Mouse (Mus musculus) erythroblast, adult 5-6 weeks (primary cell): ENCODE measurements around the gene Gnpat. TPM values are rescaled to one million over a fixed set of nuclear protein-coding genes. Genes with fewer than 3 reads are reported as not detected.

Experiments
- ATAC-seq: replicated peaks from 2 replicates; pipeline ENCODE4 v1.8.0; 2016; ENCODE audit warnings: moderate number of reproducible peaks, mild to moderate bottlenecking, moderate TSS enrichment, inconsistent platforms; ENCODE audit not compliant: poor library complexity, low FRiP score, severe bottlenecking
- total RNA-seq, 2 experiments: library from RNA; stranded (forward) in 1 of 2; stranded (reverse) in 1 of 2; fragments of 150-400 nt in 1 of 2; fragments of 200-764, 138-1000 nt in 1 of 2; gene quantifications; 2 replicates each; pipeline versions ENCODE4 v1.2.3 to v1.2.4; 2015 to 2017; ENCODE audit warnings: low replicate concordance in 2 of 2

Gene Gnpat
- total RNA-seq, 2 experiments from 2014 or later, result 35.0 to 40.7 TPM

GRCm38 (mm10) chr8:124930086-124930485 lies 67.3 kb downstream of the Gnpat start:
- ATAC-seq, result no peak

DNA sequence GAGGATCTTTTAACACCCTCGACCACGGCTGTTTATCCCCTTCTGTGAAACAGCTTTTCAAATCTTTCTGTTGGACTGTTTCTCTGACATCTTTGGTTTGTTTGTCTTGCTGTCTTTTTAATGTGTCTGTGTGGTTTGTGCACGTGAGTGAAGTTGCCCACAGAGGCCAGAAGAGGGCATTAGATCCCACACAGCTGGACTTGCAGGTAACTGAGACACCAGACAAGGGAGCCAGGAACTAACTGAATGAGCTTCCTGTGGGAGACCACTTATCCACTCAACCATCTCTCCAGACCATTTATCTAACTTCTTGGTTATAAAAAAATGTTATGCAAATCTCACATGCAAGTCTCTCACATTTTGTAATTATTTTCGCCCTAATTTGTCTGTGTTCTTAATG lies 67.8 kb downstream of the Gnpat start:
- no peak for ATAC-seq

- no peak for ATAC-seq
Observed at GRCm38 (mm10) chr8:124932435-124932834, 69.6 kb downstream of the Gnpat start.

- ATAC-seq, result no peak
Observed at GRCm38 (mm10) chr8:124935116-124935515, 72.3 kb downstream of the Gnpat start.

DNA sequence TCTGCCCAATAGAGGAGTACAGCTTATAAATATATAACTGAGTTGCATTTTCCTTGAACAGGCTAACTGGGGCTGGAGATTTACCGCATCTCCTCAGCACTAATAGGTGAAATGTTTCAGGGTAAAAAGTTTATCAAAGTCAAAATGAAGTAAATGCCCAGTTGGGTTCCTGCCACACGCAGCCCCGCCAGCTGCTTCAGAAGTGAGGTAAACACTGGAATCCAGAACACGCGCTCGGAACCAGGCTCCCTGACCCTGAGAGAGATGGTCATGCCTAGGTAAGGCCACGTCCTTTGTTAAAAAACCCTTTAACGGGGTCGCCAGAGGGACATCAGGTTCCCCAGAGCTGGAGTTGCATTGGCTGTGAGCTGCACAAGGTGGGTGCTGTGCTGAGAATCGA lies 73.9 kb downstream of the Gnpat start:
- ATAC-seq, result no peak

GRCm38 (mm10) chr8:124937293-124937692 lies 74.5 kb downstream of the Gnpat start:
- ATAC-seq, result no peak

Other genes with a start within 250 kb of the Gnpat start
- gene 2310022B05Rik, start 199.7 kb upstream of the Gnpat start, total RNA-seq (2015; ENCODE audit: low replicate concordance), result 16.5 and 19.0 TPM in 2 replicates
- gene 2310022B05Rik, start 199.7 kb upstream of the Gnpat start, total RNA-seq (2017; ENCODE audit: low replicate concordance), result 9.8 and 16.9 TPM in 2 replicates
- 13.1 and 15.3 TPM in 2 replicates for gene Ttc13, start 141.1 kb upstream of the Gnpat start, total RNA-seq (2015; ENCODE audit: low replicate concordance)
- gene Ttc13, start 141.1 kb upstream of the Gnpat start, total RNA-seq (2017; ENCODE audit: low replicate concordance), result 8.8 and 18.3 TPM in 2 replicates
- 2.5 TPM in 1 of 2 replicates, not detected in the other for gene Arv1, start 140.9 kb upstream of the Gnpat start, total RNA-seq (2015; ENCODE audit: low replicate concordance)
- 1.1 TPM in 1 of 2 replicates, not detected in the other for gene Arv1, start 140.9 kb upstream of the Gnpat start, total RNA-seq (2017; ENCODE audit: low replicate concordance)
- 1.3 TPM in 1 of 2 replicates, not detected in the other for gene Fam89a, start 111.2 kb upstream of the Gnpat start, total RNA-seq (2015; ENCODE audit: low replicate concordance)
- not detected in 2 replicates for gene Fam89a, start 111.2 kb upstream of the Gnpat start, total RNA-seq (2017; ENCODE audit: low replicate concordance)
- gene Trim67, start 69.9 kb upstream of the Gnpat start, total RNA-seq (2015; ENCODE audit: low replicate concordance), result not detected in 2 replicates
- gene Trim67, start 69.9 kb upstream of the Gnpat start, total RNA-seq (2017; ENCODE audit: low replicate concordance), result not detected in 2 replicates
- 5.6 and 7.1 TPM in 2 replicates for gene 2810004N23Rik, start 87 bp downstream of the Gnpat start, total RNA-seq (2015; ENCODE audit: low replicate concordance)
- gene 2810004N23Rik, start 87 bp downstream of the Gnpat start, total RNA-seq (2017; ENCODE audit: low replicate concordance), result 9.2 and 9.8 TPM in 2 replicates
- gene Exoc8, start 34.7 kb downstream of the Gnpat start, total RNA-seq (2015; ENCODE audit: low replicate concordance), result 3.3 and 4.4 TPM in 2 replicates
- gene Exoc8, start 34.7 kb downstream of the Gnpat start, total RNA-seq (2017; ENCODE audit: low replicate concordance), result 3.9 and 7.7 TPM in 2 replicates
- 2.9 and 10.2 TPM in 2 replicates for gene Sprtn, start 34.9 kb downstream of the Gnpat start, total RNA-seq (2015; ENCODE audit: low replicate concordance)
- gene Sprtn, start 34.9 kb downstream of the Gnpat start, total RNA-seq (2017; ENCODE audit: low replicate concordance), result 8.5 TPM in 2 replicates
- 2.9 and 4.8 TPM in 2 replicates for gene Egln1, start 86.3 kb downstream of the Gnpat start, total RNA-seq (2015; ENCODE audit: low replicate concordance)
- gene Egln1, start 86.3 kb downstream of the Gnpat start, total RNA-seq (2017; ENCODE audit: low replicate concordance), result 2.4 and 5.6 TPM in 2 replicates
- gene Tsnax, start 150.0 kb downstream of the Gnpat start, total RNA-seq (2015; ENCODE audit: low replicate concordance), result 20.1 and 23.4 TPM in 2 replicates
- 6.9 and 10.6 TPM in 2 replicates for gene Tsnax, start 150.0 kb downstream of the Gnpat start, total RNA-seq (2017; ENCODE audit: low replicate concordance)
- not detected in 2 replicates for gene Disc1, start 191.2 kb downstream of the Gnpat start, total RNA-seq (2015; ENCODE audit: low replicate concordance)
- gene Disc1, start 191.2 kb downstream of the Gnpat start, total RNA-seq (2017; ENCODE audit: low replicate concordance), result 1.3 and 1.6 TPM in 2 replicates